Mouse (Mus musculus) embryonic facial prominence, embryonic 12.5 days (tissue): ENCODE data around the gene Gch1. TPM values are rescaled to one million over a fixed set of nuclear protein-coding genes. Genes with fewer than 3 reads are reported as not detected.
A peak's percentile ranks its signal among the peaks of the same experiment; 100 is the strongest.

ENCODE experiments used
- ATAC-seq: fragments of 200-750 bp; cut with Nextera tagmentation; 2 replicates; pipeline ENCODE4 v1.8.0; 2017; ENCODE audit not compliant: insufficient number of reproducible peaks, insufficient read depth, low FRiP score, low TSS enrichment
- H3K27ac ChIP-seq: fragments of 300-500 bp; sonication (generic); 2 replicates; pipeline ENCODE4 v1.5.1; 2016; ENCODE audit warnings: mild to moderate bottlenecking
- H3K27me3 ChIP-seq: fragments of 300-500 bp; sonication (generic); 2 replicates; pipeline ENCODE4 v1.6.1; 2016; ENCODE audit warnings: mild to moderate bottlenecking, moderate library complexity
- H3K36me3 ChIP-seq: fragments of 300-500 bp; sonication (generic); 2 replicates; pipeline ENCODE4 v1.6.1; 2016; ENCODE audit warnings: mild to moderate bottlenecking
- H3K4me1 ChIP-seq: fragments of 300-500 bp; sonication (generic); 2 replicates; pipeline ENCODE4 v1.6.1; 2016
- H3K4me2 ChIP-seq: fragments of 300-500 bp; sonication (generic); replicated peaks from 2 replicates; pipeline ENCODE4 v1.6.1; 2016; ENCODE audit warnings: mild to moderate bottlenecking, moderate library complexity
- H3K4me3 ChIP-seq: fragments of 300-500 bp; sonication (generic); 2 replicates; pipeline ENCODE4 v1.5.1; 2016; ENCODE audit warnings: mild to moderate bottlenecking
- H3K9ac ChIP-seq: fragments of 300-500 bp; sonication (generic); 2 replicates; pipeline ENCODE4 v1.6.1; 2016; ENCODE audit warnings: mild to moderate bottlenecking, moderate library complexity
- H3K9me3 ChIP-seq: fragments of 300-500 bp; sonication (generic); 2 replicates; pipeline ENCODE4 v1.6.1; 2016; ENCODE audit warnings: mild to moderate bottlenecking, moderate library complexity
- WGBS: fragments of 180-500 bp; shearing (Covaris S2); methylation state at CpG from one replicate; pipeline ENCODE4 v1.1.7; 2016; 5-methylcytosine and 5-hydroxymethylcytosine counted together
- polyA plus RNA-seq: library from polyadenylated mRNA; unstranded; fragments of >200 nt; fragmentation: Nextera tagmentation; extraction: Ambion mirVana; gene quantifications from 2 replicates; pipeline ENCODE4 v1.2.1, GENCODE M21; 2016

The Gch1 gene
- polyA plus RNA-seq, 1 experiment from 2014 or later: 1.5 TPM

DNA sequence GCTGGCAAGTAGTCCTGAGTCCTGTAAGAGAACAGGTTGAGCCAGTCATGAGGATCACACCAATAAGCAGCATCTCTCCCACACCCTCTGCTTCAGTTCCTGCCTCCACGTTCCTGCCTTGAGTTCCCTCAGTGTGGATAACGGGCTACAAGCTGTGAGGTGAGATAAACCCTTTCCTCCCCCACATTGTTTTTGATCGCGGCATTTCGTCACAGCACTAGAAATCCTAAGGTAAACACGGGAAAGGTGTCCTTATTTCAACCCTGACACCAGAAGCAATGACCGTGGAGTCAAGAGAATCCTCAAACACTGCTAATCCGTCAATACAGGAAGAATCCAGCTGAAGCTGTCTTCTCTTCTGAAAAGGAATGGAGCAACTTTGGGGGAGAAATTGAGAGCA lies 7.5 kb upstream of the Gch1 start:
- WGBS: 83% methylated on average over 8 of the region's 8 CpGs
- H3K27me3 ChIP-seq: no peaks in the 10 kb centered on the region

DNA sequence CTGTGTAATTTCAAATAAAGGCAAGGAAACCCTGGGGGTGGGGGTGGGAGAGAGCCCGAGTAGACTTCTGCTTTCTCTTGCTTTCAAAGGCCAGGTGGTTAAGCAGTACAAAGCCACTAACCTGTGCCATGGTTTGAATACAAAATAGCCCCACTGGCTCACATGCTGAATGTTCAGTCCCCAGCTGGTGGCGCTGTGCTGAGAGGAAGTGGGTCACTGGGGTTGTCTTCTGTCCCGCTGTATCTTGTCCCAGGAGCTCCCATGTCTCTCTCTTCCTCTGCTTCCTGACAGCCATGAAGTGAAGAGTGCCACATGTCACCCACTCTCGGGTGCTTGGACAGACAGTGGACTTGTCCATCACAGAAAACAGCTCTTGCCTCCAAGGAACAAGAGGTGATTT lies 4.9 kb upstream of the Gch1 start:
- no peak overlapping the region for H3K4me3 ChIP-seq
- no peaks in the 10 kb centered on the region for H3K36me3 ChIP-seq
- no peak for ATAC-seq
- H3K27me3 ChIP-seq: no peaks in the 10 kb centered on the region; the same call in 1 of the 2 replicates
- H3K27ac ChIP-seq: no peak overlapping the region
- 34% methylated on average over 4 of the region's 4 CpGs for WGBS
- no peak overlapping the region for H3K9ac ChIP-seq
- H3K9me3 ChIP-seq: no peaks in the 10 kb centered on the region
- no peaks in the 10 kb centered on the region for H3K4me1 ChIP-seq
- no peak overlapping the region for H3K4me2 ChIP-seq

More for the DNA sequence above, 7.5 kb upstream of the Gch1 start:
- H3K27ac ChIP-seq: no peak overlapping the region
- no peaks in the 10 kb centered on the region for H3K9me3 ChIP-seq
- H3K4me2 ChIP-seq: no peak overlapping the region
- H3K36me3 ChIP-seq: no peaks in the 10 kb centered on the region
- H3K9ac ChIP-seq: no peak overlapping the region
- no peaks in the 10 kb centered on the region for H3K4me1 ChIP-seq
- no peak for ATAC-seq
- no peak overlapping the region for H3K4me3 ChIP-seq

DNA sequence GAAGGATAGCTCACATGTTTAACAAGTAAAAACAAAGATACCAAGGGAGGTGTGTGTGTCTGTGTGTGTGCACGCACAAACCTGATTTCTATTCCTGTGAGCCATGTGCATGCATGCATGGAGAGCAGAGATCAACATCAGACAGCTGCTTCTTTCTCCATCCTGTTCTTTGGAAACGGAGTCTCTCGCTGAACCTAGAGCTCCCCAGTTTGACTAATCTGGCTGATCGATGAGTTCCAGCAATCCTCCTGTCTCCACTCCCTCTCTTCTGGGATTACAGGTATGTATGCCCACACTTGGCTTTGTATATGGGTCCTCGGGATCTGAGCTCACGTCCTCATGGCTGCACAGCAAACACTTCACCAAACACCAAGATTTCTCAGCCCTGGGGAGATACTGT lies 4.3 kb upstream of the Gch1 start:
- no peak for ATAC-seq
- peaks cover 6% of the 10 kb centered on the region for H3K27me3 ChIP-seq
- no peak overlapping the region for H3K27ac ChIP-seq
- no peaks in the 10 kb centered on the region for H3K36me3 ChIP-seq
- H3K4me2 ChIP-seq: no peak overlapping the region
- no peak overlapping the region for H3K4me3 ChIP-seq
- peaks cover 2% of the 10 kb centered on the region; the same call in 1 of the 2 replicates for H3K4me1 ChIP-seq
- no peaks in the 10 kb centered on the region for H3K9me3 ChIP-seq
- 74% methylated on average over 6 of the region's 6 CpGs for WGBS
- H3K9ac ChIP-seq: no peak overlapping the region

DNA sequence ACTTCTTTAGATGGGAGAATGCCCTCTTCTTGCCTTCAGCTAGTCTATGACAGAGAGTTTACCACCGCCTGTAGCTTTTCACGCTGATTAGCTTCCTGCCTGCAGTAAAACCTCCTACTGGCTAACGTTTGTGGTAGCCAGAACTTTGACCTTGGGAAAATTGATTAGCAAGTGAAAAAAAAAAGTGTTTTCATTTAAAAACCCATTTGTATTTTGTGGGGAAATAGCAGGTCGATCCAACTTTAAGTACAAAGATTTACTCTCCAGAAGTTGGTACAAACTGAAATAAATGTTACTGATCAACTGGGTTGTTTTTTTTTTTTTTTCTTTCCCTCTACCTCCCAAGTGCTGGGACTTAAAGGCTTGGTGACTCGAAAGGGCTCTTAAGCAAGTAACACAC lies 2.6 kb upstream of the Gch1 start:
- no peaks in the 10 kb centered on the region for H3K9me3 ChIP-seq
- no peak overlapping the region for H3K9ac ChIP-seq
- ATAC-seq: no peak
- H3K4me3 ChIP-seq: no peak overlapping the region
- peaks cover 4% of the 10 kb centered on the region; the same call in 1 of the 2 replicates for H3K4me1 ChIP-seq
- 40% methylated on average over 5 of the region's 5 CpGs for WGBS
- H3K36me3 ChIP-seq: no peaks in the 10 kb centered on the region
- H3K4me2 ChIP-seq: no peak overlapping the region
- H3K27me3 ChIP-seq: peaks cover 21% of the 10 kb centered on the region
- no peak overlapping the region for H3K27ac ChIP-seq

DNA sequence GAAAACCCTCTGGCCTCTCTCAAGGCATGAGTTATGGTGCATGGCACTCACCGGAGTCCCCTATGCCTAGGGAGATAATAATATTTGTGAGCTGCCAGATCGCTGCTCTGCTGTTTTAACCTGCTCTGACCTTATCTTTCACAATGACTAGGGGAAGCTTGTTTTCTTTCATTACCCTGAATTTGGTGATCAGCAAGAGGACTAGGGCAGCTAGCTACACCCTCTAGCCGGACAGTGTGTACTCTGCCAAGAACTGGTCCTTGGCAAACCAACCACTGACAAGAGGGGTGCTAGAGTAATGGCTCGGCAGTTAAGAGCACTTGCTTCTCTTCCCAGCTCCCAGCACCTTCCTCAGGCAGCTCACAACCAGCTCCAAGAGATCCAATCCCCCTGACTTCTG lies 1.4 kb upstream of the Gch1 start:
- H3K4me2 ChIP-seq: no peak overlapping the region
- ATAC-seq: no peak
- peaks cover 4% of the 10 kb centered on the region; the same call in 1 of the 2 replicates for H3K4me1 ChIP-seq
- WGBS: 75% methylated on average over 4 of the region's 4 CpGs
- H3K9ac ChIP-seq: no peak overlapping the region
- no peak overlapping the region for H3K27ac ChIP-seq
- H3K4me3 ChIP-seq: no peak overlapping the region
- H3K27me3 ChIP-seq: peaks cover 21% of the 10 kb centered on the region
- no peaks in the 10 kb centered on the region for H3K9me3 ChIP-seq
- no peaks in the 10 kb centered on the region for H3K36me3 ChIP-seq

DNA sequence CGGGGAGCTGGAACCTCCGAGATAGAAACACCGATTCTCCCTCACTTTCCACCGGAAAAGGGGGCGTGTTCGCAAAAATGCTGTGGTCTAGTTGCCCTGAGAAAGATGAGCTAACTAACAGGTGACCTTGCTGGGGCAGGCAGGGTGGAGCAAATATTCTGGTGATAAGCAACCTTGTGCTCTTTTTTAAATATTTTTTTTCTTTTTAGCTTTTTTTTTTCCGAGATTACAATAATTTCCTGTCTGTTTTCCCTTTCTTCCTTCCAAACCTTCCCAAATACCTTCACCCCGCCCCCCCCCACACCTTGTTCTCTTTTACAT lies 382 bp upstream of the Gch1 start:
- Histone ChIP-seq H3K9ac (no peak overlapping the region), H3K4me3 (peak overlapping the region; percentile 71), H3K36me3 (no peaks in the 10 kb centered on the region), H3K9me3 (no peaks in the 10 kb centered on the region), H3K4me2 (peak overlapping the region; percentile 100), H3K27me3 (peaks cover 21% of the 10 kb centered on the region), H3K27ac (no peak overlapping the region), H3K4me1 (peaks cover 4% of the 10 kb centered on the region; the same call in 1 of the 2 replicates)
- no peak for ATAC-seq
- 12% methylated on average over 8 of the region's 8 CpGs for WGBS

DNA sequence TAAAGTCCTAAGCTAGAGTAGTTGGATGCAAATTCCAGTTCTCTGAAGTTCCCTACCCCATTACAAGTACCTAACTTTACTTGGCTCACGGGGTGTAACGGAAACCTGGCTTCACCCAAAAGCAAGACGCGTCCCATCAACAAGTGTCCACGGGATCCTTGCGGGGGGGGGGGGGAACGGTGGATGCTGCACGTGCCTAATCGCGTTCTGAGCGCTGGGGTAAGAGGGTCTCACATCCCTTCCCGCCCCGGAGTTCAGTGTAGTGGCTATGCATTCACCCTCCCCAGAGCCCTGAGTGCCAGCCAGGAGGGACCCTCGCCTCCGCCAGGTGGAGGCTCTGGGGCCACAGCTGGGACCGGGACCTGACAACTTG lies 752 bp downstream of the Gch1 start:
- Histone ChIP-seq H3K27me3 (peaks cover 21% of the 10 kb centered on the region), H3K4me3 (peak overlapping the region; percentile 71), H3K4me2 (peak overlapping the region; percentile 100), H3K9me3 (no peaks in the 10 kb centered on the region), H3K27ac (no peak overlapping the region), H3K36me3 (no peaks in the 10 kb centered on the region), H3K9ac (peak overlapping the region; percentile 53), H3K4me1 (peaks cover 4% of the 10 kb centered on the region; the same call in 1 of the 2 replicates)
- WGBS: under 1% methylated on average over 16 of the region's 16 CpGs
- no peak for ATAC-seq

DNA sequence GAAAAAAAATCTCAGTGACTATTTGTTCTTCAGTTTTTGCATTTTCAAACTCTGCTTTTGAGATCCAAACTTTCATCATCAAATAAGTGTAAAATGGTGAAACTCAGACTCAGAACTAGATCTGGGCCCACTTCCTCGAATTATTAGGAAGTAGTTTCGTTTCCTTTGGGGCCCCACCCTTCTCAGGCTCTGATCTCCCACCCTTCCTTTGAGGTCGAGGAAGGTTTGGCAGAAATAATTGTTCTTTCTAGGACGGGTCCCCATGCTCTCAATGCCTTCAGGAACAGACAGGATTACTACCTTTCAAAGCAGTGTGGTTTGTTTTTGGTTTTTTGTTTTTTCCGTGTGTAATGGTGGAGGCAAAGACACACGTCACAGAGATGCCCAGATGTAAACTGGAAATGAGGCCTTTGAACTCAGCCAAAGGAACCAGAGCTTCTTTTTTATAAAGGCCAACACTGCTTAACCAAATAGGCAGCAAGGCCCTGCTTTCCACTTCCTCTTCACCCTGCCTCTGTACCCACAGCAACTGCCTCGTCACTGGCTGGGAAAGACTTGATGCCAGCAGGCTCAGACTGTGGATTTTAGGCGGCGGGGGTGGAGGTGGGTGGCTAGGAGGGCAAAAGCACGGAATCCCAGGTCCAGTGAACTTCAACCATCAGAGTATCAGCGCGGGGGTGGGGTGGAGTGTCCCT lies 1.4 kb downstream of the Gch1 start:
- Histone ChIP-seq H3K36me3 (no peaks in the 10 kb centered on the region), H3K4me2 (no peak overlapping the region), H3K27me3 (peaks cover 21% of the 10 kb centered on the region), H3K4me1 (peaks cover 4% of the 10 kb centered on the region; the same call in 1 of the 2 replicates), H3K27ac (no peak overlapping the region), H3K4me3 (no peak overlapping the region), H3K9ac (no peak overlapping the region), H3K9me3 (no peaks in the 10 kb centered on the region)
- ATAC-seq: no peak
- WGBS: 35% methylated on average over 12 of the region's 12 CpGs

DNA sequence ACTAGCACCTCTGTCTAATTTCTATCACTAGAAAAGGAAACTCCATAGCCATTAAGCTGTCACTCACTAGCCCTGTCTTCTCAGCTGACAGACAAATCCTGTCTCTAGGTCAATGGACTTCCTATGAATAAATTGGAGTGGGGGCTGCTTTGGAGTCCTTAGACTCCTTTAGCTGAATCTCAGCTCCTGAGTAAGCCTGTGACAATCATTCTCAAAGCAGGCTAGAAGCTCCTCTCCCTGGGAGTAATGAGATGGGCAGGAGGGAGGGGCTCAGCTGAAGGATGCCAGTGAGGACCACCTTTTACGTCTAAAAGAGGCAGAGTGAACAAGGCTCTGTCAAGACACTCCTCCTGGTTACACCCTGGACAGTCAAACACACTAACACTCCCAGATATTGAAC lies 2.0 kb downstream of the Gch1 start:
- H3K4me3 ChIP-seq: no peak overlapping the region
- H3K36me3 ChIP-seq: no peaks in the 10 kb centered on the region
- no peak overlapping the region for H3K27ac ChIP-seq
- H3K4me1 ChIP-seq: peaks cover 4% of the 10 kb centered on the region; the same call in 1 of the 2 replicates
- ATAC-seq: no peak
- H3K9ac ChIP-seq: no peak overlapping the region
- H3K4me2 ChIP-seq: no peak overlapping the region
- no peaks in the 10 kb centered on the region for H3K9me3 ChIP-seq
- peaks cover 21% of the 10 kb centered on the region for H3K27me3 ChIP-seq
- WGBS: 25% methylated on average over 1 of the region's 1 CpGs

DNA sequence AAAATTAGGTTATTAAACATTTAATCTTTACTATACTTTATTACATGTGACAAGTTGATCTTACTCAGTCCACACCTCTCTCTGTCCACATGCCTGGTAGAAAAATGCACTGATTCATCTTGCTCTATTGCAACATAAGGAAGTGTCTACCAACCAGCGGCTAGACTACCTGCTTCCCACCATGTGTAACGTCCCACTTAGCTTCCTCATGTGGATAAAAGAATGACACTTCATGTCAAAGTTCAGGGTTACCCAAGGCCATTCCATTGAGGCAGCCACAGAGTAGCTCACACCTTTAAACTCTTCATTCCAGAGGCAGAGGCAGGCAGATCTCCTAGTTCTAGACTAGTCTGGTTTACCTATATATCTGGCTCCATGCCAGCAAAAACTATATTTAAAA lies 2.7 kb downstream of the Gch1 start:
- Histone ChIP-seq H3K4me2 (no peak overlapping the region), H3K4me1 (peaks cover 4% of the 10 kb centered on the region; the same call in 1 of the 2 replicates), H3K9ac (no peak overlapping the region), H3K9me3 (no peaks in the 10 kb centered on the region), H3K27ac (no peak overlapping the region), H3K27me3 (peaks cover 21% of the 10 kb centered on the region), H3K36me3 (no peaks in the 10 kb centered on the region), H3K4me3 (no peak overlapping the region)
- 79% methylated on average over 2 of the region's 2 CpGs for WGBS
- ATAC-seq: no peak

DNA sequence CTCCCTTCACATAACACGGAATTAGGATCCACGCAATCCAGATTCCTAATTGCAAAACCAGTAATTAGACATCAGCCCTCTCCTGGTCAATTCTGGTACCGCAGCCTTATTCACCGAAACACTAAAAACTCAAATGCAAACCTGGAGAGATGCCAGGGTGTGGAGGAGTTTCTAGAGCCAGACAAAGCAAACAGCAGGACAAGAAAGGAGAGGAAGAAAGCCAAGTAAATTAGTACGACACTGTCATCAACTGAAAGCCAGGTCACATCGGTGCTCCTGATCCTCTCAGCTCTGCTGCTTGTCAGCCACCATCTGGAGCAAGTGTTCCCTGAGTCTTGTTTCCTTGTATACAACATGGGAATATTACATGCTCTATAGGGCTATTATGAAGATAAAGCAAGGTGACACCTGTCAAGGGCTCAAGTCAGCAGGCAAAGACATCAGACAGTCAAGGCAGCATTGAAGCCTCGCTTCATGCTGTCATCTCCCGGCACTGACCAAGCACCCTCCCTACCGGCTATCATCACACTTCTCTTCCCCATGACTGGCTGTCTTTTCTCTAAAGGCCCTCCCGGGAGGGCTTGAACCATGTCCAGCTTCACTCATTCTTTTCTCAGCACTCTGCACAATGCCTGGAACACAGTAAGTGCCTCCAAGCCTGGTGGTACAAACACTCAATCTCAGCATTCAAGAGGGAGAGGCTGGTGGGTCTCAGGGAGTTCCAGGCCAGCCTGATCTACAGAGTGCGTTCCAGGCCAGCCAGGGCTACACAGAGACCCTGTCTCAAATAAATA lies 7.5 kb downstream of the Gch1 start:
- no peak for ATAC-seq
- Histone ChIP-seq H3K27me3 (no peaks in the 10 kb centered on the region), H3K9me3 (no peaks in the 10 kb centered on the region), H3K4me1 (peaks cover 7% of the 10 kb centered on the region; the same call in 1 of the 2 replicates), H3K27ac (no peak overlapping the region), H3K4me3 (no peak overlapping the region), H3K4me2 (no peak overlapping the region), H3K9ac (no peak overlapping the region), H3K36me3 (no peaks in the 10 kb centered on the region)
- 72% methylated on average over 11 of the region's 11 CpGs for WGBS

DNA sequence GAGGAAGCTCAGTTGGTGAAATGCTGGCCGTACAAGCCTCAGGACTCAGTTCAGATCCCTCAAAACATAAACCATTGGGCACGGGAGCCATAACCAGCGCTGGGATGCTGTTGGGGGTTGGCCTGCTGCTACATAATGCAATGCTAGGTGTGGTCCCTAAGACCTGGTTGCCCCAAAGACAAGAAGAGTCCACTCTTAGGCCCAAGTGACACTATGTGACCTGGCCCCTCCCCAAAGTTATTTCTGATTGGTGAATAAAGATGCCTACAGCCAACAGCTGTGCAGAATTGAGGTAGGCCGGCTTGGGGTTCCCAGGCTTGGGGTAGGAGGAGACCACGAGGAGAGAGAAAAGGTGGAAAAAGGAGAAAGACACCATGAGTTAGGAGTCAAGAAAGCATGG lies 10.4 kb downstream of the Gch1 start:
- Histone ChIP-seq H3K4me2 (no peak overlapping the region), H3K9ac (no peak overlapping the region), H3K27ac (no peak overlapping the region), H3K4me3 (no peak overlapping the region), H3K4me1 (peaks cover 7% of the 10 kb centered on the region; the same call in 1 of the 2 replicates), H3K27me3 (no peaks in the 10 kb centered on the region), H3K9me3 (no peaks in the 10 kb centered on the region), H3K36me3 (no peaks in the 10 kb centered on the region)
- WGBS: 86% methylated on average over 5 of the region's 5 CpGs
- no peak for ATAC-seq
